Mouse (Mus musculus): ENCODE data around the gene Gcg. TPM values are rescaled to one million over a fixed set of nuclear protein-coding genes. Genes with fewer than 3 reads are reported as not detected.

The Gcg gene
- total and polyA plus RNA-seq, 3 experiments, result 0.17 TPM; not detected in 2

DNA sequence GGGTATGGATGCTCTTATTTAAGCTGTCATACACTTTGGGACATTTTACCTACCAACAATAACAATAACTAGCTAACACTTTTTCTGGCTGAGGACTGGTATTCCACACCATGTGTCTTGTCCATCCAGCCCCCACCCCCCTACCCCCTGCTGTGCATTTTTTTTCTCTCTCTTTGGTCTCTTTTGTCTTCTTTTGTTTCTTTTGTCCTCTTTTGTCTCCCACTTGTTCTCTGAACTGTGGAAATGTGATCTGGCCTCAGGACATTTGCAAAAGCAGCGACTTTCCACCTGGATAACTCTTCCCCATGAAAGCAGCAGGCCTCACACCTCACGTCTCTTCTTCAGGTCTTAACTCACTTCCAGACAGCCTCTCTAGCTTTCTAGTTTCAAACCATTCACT is 23.0 kb upstream of the Gcg start:
- no peak overlapping the region for H3K4me2 ChIP-seq (ENCODE audit: insufficient read depth, low read depth, poor library complexity, severe bottlenecking)
- H3K4me1 ChIP-seq (ENCODE audit: control insufficient read depth in 1 of 2, insufficient read depth in 2 of 2), result no peaks in the 10 kb centered on the region
- H3K36me3 ChIP-seq (replicated peaks in 1 of 2; ENCODE audit: control insufficient read depth in 1 of 2, insufficient read depth in 1 of 2, low read length in 1 of 2), result no peaks in the 10 kb centered on the region
- dilution Hi-C loops (cut with MboI; ENCODE audit: extremely low pct_ligation_motif_present, extremely low pct_unique_long_range_greater_than_20kb, low sequenced_read_pairs), result no loop called here
- no peaks in the 10 kb centered on the region for H3K9me3 ChIP-seq (replicated peaks; ENCODE audit: low read length)
- TF ChIP-seq MAFK (IDR thresholded peaks at IDR 0.05; ENCODE audit: insufficient replicate concordance, low read length), result no peak
- no peak for TF ChIP-seq ZC3H11A (IDR thresholded peaks at IDR 0.05; ENCODE audit: low read depth, low read length)
- no peak for TF ChIP-seq RCOR1 (conservative IDR thresholded peaks at IDR 0.05; ENCODE audit: low read depth, low read length)
- no peak for TF ChIP-seq KAT2A (IDR thresholded peaks at IDR 0.05; ENCODE audit: insufficient replicate concordance, low read length)
- no peak for TF ChIP-seq JUND (conservative IDR thresholded peaks at IDR 0.05; ENCODE audit: low read depth, low read length)
- no peak for TF ChIP-seq MXI1 (IDR thresholded peaks at IDR 0.05; ENCODE audit: low read depth, low read length)
- no peak for TF ChIP-seq ZKSCAN1 (IDR thresholded peaks at IDR 0.05; ENCODE audit: borderline replicate concordance, low read depth, low read length)
- no peak for TF ChIP-seq RAD21 (IDR thresholded peaks at IDR 0.05; ENCODE audit: low read depth, low read length)
- no peak for TF ChIP-seq CHD2 (IDR thresholded peaks at IDR 0.05; ENCODE audit: low read length)
- TF ChIP-seq SMC3 (IDR thresholded peaks at IDR 0.05; ENCODE audit: low read depth, low read length), result no peak
- no peak for TF ChIP-seq POLR2AphosphoS2 (IDR thresholded peaks at IDR 0.05; ENCODE audit: low read depth, low read length)
- no peak for TF ChIP-seq BHLHE40 (IDR thresholded peaks at IDR 0.05; ENCODE audit: low read depth, low read length)
- no peak for TF ChIP-seq NELFE (IDR thresholded peaks at IDR 0.05; ENCODE audit: low read depth, low read length)
- H3K27me3 ChIP-seq (replicated peaks), result no peaks in the 10 kb centered on the region
- no peak overlapping the region for H3K27ac ChIP-seq (ENCODE audit: insufficient read depth, low read depth)
- H3K9ac ChIP-seq (ENCODE audit: insufficient read depth, low read depth), result no peak overlapping the region
- in situ Hi-C loops (cut with MboI; ENCODE audit: low pct_ligation_motif_present, low pct_unique_long_range_greater_than_20kb, low sequenced_read_pairs), result no loop called here
- no peak overlapping the region for H3K4me3 ChIP-seq (replicated peaks in 1 of 3; ENCODE audit: low read depth in 2 of 3, low read length in 2 of 3, poor library complexity in 1 of 3)
- DNase-seq (ENCODE audit: extremely low read depth), result no peak
- H3K79me2 ChIP-seq (replicated peaks; ENCODE audit: control insufficient read depth, extremely low read depth, insufficient read depth, poor library complexity, severe bottlenecking), result no peaks in the 10 kb centered on the region

DNA sequence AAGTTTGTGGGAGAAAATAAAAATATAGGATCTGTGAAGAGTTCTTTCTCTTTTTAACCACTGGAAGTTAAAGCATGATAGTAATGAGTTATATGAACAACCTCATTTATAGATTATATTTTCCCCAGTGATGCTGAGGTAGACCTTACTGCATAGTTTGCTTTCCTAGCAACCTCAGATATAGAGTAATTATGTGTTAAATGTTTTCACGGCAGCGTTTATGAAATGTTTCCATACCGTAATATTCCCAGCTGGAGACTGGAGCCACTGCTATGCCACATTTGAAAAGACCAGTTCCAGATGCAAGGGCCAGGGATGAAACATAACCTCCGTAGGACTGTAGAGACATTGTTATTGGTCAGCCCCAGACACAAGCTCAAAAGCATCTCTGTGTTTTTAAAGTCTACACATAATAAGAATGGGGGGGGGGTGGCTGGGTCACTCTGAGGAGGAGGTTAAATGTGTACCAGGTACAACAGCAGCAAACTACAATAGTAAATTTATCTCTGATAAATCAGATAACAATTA is 20.9 kb upstream of the Gcg start:
- H3K4me2 ChIP-seq (ENCODE audit: insufficient read depth, low read depth, poor library complexity, severe bottlenecking), result no peak overlapping the region
- no peak overlapping the region for H3K27ac ChIP-seq (ENCODE audit: insufficient read depth, low read depth)
- in situ Hi-C loops (cut with MboI; ENCODE audit: low pct_ligation_motif_present, low pct_unique_long_range_greater_than_20kb, low sequenced_read_pairs), result no loop called here
- no peaks in the 10 kb centered on the region for H3K27me3 ChIP-seq (replicated peaks)
- no peaks in the 10 kb centered on the region for H3K79me2 ChIP-seq (replicated peaks; ENCODE audit: control insufficient read depth, extremely low read depth, insufficient read depth, poor library complexity, severe bottlenecking)
- no peak for DNase-seq (ENCODE audit: extremely low read depth)
- no peaks in the 10 kb centered on the region for H3K36me3 ChIP-seq (replicated peaks in 1 of 2; ENCODE audit: control insufficient read depth in 1 of 2, insufficient read depth in 1 of 2, low read length in 1 of 2)
- no peaks in the 10 kb centered on the region for H3K9me3 ChIP-seq (replicated peaks; ENCODE audit: low read length)
- TF ChIP-seq RAD21 (IDR thresholded peaks at IDR 0.05; ENCODE audit: low read depth, low read length), result no peak
- no peak for TF ChIP-seq JUND (conservative IDR thresholded peaks at IDR 0.05; ENCODE audit: low read depth, low read length)
- TF ChIP-seq MAZ (IDR thresholded peaks at IDR 0.05; ENCODE audit: low read depth, low read length), result no peak
- H3K9ac ChIP-seq (ENCODE audit: insufficient read depth, low read depth), result no peak overlapping the region
- no peaks in the 10 kb centered on the region; a peak in 1 of 4 replicates for H3K4me1 ChIP-seq (ENCODE audit: control insufficient read depth in 1 of 2, insufficient read depth in 2 of 2)
- no peak overlapping the region for H3K4me3 ChIP-seq (replicated peaks in 1 of 3; ENCODE audit: low read depth in 2 of 3, low read length in 2 of 3, poor library complexity in 1 of 3)
- dilution Hi-C loops (cut with MboI; ENCODE audit: extremely low pct_ligation_motif_present, extremely low pct_unique_long_range_greater_than_20kb, low sequenced_read_pairs), result no loop called here
